Mouse (Mus musculus) spleen, adult 2 months (tissue): ENCODE results near the gene Slc26a9.

Experiments used
- CTCF ChIP-seq: fragments of 200-500 bp; IDR thresholded peaks from 2 replicates; pipeline ENCODE4 v1.5.1; 2011; ENCODE audit warnings: mild to moderate bottlenecking, inconsistent platforms; ENCODE audit not compliant: insufficient read depth, insufficient read length, insufficient replicate concordance; ENCODE audit errors: extremely low read depth
- POLR2A ChIP-seq: fragments of 200-500 bp; IDR thresholded peaks from 2 replicates; pipeline ENCODE4 v1.6.1; 2011; ENCODE audit warnings: low read depth, low read length, inconsistent platforms

DNA sequence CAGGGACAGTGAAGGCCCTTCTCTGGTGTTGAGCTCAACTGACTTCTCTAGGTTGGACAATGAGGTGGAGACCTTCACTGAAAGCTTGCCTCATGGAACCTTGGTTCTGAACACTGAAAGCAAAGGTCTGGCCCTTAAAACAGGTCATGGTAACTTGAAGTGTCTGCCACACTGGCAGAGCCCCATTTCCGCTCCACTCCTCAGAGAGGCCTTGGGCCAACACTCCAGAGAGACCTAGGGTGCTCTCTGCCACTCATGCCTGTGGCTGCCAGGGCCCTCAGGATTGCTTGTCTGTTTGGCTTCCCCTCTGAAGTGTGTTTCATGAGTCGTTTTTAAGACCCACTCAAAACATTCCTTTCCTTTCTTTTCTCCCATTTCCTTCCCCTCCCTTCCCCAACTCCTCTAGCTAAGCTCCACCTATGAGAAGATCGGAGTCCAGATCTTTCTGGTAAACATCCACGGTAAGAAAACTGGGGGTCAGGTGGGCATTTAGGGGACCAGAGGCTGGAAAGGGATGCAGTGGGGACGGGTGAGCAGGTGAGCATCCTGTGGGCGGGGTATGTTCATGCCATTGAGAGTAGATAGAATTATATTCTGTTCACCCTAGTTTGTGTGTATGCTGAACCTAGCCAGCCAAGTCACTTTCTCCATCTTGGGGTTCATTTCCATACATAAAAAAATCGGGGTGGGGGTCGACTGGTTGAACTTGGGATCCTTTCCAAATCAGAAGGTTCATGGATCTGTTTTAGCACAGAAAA lies 20.9 kb downstream of the Slc26a9 start:
- TF ChIP-seq CTCF (no peak), POLR2A (no peak)
